Mouse (Mus musculus): ENCODE measurements at regions not wholly inside any gene's neighbourhood (a gene's known extent, or its start where the extent isn't known, plus 50 kb on each side); places are given as distances from the start of the nearest gene placed in this dataset.

DNA sequence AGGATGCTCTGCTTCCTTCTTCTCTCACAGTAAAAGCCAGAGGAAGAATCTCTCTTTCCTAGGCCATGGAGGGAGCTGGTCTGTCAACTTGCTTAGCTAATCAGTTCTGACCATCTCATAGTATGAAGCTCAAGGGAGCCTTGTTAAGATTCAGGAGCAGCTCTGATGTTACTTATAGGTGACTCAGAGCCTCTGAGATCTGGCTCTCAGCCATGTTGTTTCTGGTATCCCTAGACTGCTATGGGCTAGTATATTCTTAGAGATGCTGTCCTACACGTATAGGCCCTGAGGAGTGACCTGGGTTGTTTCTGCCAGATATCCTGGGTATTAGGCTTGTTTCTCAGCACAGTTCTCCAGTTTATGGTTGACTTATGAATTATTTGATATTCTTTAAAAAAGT is 160.9 kb downstream of the 4930564D02Rik start:
- DNase-seq = no peak

DNA sequence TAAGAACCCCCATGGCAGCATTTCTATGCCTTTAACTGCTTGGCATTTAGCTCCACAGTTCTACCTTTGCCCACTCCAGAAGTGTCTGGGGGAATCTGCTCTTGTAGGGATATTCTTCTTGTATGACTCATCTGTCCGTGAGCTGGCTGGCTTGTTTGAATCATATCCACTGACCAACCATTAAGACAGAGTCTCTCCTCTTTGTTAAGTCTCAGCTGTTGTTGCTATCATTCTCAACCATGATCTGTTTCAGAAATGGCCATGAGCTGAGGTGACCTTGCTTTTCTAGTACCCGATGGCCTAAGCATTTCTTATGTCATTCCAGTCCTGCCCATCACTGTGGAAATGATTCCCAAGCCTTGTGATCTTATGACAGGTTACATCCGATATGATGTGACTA is 161.8 kb downstream of the 4930564D02Rik start:
- DNase-seq = no peak

DNA sequence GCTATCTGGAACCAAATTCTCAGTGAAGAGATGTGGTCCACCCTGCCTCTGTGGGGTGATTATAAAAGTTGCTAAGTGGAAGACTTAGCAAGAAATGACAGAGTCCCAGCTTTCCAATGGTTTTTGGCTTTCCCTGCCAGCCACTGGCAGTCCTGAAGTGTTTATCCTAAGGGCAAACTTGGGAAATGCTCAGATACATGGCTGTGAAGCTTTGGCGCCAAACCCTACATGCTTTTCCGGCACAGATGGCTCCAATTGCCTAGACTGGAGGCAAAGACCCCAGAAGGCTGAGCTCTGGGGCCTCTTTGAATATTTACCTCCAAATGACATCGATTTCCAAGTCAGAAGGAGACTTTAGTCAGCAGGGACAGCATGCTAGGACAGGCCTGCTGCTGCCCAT is 174.4 kb downstream of the 4930564D02Rik start:
- DNase-seq = no peak

DNA sequence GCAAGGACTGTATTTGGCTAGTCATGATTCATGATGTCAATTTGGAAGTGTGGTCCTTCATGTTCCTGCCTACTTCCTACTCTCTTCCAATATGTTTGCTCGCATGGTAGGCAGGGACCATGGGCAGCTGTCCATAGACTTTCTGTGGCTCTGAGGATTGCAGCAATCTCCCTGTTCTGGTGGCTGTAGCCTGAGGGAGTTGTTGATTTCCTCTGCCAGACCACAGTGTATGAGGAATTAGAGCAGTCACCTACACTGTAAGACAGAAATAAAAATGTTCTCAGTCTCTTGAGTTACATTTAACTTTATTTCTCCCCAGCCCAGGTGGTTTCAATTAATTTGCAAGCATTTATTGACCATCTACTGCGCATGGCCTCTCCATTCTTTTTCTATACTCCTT is 190.5 kb downstream of the 4930564D02Rik start:
- no peak for DNase-seq

DNA sequence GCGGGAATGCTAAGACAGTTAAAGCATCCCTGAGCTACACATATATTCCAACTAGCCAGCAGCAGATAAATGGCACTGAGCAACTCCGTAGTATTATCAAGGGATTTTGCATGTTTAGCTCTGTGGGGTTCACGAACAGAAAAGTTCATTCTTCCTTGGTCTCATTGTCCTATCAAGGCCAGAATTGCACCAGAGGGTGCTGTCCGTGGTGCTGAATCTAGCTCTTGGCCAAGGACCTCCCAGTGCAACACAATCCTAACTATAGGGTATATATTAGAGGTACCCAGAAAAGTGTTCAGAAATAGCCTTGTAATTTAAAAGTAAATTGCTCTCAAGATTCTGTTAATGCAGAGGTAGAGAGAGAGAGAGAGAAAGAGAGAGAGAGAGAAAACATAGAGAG is 176.9 kb upstream of the Kcnd3 start:
- no peak for DNase-seq

DNA sequence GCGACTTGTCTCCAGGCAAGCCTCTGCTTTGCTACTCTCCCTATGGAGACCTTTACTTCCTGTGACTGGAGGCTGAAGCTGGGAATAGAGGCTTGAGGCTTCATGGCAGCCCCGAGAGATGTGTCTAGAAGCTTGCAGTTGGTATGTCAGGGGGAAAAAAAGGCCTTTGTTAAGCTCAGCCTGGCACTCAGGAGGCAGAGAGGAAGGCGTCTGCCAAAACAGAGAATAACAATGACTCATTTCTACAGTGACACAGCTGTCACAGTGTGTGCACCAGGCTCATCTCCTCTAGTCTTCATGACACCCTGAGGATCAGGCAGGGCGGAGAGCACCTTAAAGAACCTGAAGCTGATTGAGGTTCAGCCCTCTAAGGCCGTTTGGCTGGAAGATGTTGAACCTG is 171.2 kb upstream of the Kcnd3 start:
- DNase-seq = no peak

DNA sequence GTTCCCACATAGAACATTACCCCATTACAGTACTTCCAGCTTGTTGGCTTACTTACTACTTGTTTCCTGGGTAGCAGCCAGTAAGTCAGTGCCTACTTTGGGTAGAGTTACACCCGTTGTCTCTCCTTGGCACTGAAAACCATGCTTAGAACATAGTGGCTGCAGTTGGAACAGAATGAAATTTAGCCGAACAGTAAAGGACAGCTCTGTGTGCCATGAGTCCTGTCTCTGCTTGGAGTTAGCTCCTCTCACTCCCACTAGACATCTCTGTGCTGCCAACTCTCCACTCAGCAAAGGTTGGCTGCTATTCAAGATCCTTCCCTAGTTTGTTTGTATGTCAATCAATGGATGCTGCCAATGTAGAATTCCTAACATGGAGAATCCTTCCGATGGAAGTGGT is 170.4 kb upstream of the Kcnd3 start:
- no peak for DNase-seq

DNA sequence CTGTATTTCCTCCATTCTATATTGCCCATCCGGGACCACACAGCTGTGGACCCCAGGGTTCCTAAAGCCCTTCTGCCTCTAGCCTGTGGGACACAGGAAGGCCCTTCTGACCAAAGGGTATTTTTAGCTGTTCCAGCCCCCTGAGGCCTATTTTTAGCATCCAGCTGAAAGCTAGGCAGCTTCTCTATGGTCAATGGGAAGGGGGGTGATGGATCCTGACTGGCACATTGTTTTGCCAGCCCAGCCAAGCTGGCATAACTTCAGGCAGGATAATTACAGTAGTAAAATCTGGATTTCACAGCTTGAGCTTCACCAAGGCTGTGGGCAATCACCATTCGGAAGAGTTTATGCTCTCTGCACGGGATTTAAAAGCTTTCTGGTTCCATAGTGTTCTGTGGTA is 153.9 kb upstream of the Kcnd3 start:
- DNase-seq = no peak

DNA sequence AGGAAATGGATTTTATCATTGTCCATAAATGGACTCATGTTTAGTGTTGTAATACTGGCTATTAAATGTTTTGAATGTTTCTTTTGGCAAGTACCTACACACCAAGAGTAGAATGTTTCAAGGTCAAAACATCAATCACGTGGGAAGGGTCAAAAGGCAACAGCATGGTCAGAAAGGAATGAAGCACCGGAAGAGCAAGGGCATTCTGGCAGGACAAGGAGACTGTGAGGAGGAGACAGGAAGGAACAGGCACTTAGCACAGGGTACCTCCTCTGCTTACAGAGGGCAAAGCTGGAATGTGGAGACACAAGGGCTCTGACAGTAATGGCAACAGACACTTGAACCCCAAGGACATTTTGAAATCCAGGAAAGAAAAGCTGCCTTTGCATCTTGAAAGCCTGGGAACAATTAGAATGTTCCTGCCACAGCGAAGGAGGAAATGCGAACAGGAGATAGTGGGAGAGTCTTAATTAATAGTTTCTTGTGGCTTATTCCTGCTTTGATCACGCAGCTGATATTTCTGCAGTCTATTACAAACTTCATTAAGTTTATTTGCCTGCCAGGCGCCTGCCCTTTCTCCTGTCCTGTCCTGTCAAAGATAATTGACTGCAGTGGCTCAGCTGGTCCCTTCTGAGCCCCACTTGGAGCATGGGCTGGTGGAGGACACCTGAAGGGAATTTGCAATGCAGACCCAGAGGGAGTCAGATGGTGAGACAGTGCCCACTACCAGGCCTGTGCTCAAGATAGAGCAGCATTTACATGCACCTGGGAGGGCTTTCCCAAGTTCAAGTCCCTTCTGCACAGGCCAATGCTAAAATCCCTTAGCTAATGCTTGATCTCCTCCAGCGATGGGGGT is 151.2 kb upstream of the Kcnd3 start:
- DNase-seq = no peak

DNA sequence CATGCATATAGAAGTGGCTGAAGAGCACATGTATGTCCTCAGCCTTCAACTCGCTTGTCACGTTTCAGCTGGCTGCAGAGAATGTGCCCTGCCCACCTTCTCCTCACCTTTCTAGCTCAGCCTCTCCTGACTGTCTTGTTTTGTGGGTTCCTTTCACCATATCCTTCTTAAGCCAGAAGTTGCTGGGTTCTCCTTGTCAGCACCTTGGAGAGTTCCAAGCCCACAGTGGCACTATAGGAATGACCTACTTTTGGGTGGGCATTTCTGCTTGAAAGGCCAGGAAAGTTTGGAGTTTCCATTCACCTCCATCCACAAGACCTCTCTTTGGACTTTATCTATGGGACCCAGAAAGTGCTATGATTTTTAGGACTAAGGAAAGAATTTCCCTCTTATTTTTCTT is 144.5 kb upstream of the Kcnd3 start:
- DNase-seq = no peak

DNA sequence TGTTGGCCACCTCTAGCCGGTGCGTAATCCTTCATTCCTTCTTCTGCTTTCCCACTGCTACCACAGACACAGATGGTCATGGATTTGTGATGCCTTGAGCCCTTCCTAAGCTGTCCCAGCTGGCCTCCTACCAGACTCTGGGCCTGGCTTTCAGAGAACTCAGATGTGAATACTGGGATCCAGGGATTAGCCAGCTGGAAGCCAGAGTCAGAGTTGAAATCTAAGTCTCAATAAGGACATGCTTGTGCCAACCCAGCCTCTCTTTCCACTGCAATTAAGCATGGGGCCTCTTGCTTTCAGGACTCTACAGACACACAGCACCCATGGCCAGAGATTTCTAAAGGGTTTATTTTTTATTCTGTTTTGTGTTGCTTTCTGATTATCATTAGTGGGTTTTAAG is 143.1 kb upstream of the Kcnd3 start:
- no peak for DNase-seq

DNA sequence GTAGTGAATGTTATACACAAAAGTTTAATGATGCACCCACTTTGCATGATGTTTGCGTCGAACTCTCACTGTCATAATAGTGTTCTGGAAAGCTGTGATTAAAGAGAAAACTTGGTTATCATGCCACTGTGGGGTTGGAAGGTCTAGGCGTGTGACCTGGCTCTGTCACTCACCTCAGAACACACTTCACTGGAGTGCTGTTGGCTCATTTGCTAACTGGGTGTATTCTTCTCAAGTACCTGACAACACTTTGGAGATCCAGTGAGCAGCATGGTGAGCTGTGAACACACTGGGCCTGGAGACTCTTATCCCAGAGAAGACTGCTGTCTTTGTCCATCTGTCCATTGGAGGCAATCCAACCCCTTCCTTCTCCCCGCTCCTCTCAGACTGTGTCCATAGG is 98.9 kb upstream of the Kcnd3 start:
- no peak for DNase-seq

DNA sequence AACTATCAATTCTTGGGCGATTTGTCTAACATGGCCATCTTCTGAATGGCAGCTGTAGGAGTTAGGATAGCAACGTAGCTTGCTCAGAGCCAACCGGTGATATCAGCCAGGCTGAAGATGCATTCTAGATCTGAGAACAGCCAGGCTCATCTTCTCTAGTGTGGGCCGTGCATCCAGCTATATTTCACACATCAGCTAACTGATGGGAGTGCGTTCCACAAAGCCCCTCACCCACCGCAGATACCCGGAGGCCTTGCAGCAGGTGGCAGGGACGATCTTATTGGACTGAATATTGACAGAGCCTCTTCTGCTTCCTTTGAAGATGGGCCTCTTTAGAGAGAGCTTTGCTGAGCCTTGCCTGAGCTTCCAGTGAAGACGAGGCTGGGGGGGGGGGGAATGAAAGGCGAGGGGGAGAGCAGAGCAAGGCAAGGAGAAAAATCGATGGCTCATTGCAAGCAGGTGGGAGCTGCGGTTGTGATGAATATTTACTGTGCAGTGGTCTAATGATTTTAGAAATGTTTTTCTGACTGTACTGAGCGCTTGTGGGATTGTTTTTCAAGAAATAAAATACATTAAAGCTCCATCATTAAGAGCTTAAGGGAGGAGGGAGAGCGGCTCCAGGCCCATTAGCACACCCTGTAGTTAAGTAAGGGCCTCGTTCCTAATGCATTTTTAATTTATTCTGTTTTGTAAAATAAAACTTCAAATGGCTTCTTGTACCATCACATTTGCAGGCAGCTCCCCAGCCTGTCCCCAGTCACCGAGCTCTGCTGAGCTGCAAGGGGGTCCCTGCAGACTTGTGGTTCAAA is 97.8 kb upstream of the Kcnd3 start:
- DNase-seq = no peak

DNA sequence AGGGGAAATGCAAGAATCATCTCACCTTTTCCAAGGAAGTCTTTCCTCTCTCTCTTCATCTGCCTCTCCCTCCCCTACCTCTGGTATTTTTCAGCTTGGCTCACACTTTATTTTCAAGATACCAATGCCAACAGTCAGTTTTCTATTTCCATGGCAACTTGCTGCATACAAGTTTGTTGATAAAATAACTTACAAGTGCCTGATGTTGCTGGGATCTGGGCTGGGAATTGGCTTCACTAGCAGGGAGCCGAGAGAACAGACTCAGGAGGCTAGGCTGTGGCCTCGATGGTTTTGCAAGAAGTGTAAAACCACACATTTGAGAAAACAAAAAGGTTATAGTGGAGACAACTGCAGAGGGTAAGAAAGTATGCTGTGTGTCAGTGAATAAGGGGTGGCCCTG is 94.6 kb upstream of the Kcnd3 start:
- DNase-seq = no peak

DNA sequence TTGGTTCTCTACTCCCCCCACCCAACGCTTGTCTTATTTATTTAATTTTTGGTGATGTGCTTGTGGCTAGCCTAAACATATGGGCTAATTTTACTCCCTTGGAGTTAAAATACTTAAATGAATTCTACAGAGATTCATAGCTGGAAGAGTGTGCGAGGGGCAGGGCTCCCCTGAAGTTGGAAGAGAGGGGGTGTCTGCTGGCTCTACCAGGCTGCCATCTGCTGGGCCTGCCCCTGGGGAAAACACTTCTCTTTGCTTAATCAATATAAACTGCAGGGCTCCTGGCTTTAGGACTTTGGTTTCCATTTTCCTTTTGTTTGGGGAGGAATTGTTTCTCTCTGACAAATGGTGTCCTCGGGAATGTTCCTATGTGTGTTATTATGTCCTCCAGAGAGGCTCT is 92.5 kb upstream of the Kcnd3 start:
- no peak for DNase-seq

DNA sequence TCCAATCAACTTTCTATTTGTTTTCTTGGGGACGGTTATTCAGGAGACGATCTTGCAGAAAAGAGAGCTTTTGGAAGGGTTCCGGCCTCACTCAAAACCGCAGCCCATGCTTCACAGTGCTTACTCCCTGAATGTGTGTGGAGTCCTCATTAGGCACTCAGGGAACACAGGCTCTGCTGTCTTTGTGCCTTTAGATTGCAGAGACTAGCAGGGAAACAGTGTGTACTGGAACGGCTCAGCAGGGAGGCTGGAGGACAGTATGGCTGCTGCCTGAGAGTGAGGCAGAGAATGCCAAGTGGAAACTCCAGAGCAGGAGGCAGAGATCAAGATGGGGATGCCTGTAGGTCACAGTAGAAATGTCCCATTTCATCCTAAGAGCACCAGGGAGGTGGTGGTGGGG is 87.4 kb upstream of the Kcnd3 start:
- no peak for DNase-seq

DNA sequence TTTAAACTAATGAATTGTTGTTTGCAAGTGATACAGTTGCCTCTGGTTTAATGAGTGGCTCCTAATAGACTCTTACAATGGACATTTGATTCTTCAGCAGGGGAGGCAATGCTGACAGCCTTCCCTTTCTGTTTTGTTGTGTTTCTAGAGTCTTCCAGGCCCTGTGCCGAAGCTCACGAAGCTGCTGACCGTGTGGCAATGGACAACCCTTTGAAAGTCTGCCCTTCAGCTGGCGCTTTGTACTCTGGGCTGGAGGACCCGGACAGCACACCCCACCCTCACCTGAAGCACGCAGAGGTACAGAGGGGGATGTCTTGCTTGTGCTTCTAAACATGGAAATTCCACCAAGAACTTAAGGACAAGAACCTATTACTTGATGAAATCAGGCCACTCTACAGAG is 85.3 kb upstream of the Kcnd3 start:
- no peak for DNase-seq

DNA sequence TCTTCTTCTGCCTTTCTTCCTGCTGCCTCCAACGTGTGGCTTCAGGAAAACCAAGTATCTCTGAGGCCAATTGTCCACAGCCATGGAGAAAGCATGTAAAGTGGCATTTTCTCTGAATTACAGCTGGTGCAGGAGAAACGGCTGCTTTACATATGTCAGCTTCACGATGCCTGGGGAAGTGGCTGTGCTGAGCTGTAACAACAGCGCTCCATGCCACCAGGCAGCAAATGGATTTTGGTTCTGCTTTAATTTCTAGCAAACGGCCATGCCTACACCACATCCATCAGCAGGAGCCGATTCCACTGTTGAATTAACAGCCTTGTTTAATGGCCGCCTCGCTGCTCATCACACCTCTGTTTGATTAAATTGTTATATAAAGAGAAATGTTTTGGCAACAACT is 84.2 kb upstream of the Kcnd3 start:
- DNase-seq = no peak

DNA sequence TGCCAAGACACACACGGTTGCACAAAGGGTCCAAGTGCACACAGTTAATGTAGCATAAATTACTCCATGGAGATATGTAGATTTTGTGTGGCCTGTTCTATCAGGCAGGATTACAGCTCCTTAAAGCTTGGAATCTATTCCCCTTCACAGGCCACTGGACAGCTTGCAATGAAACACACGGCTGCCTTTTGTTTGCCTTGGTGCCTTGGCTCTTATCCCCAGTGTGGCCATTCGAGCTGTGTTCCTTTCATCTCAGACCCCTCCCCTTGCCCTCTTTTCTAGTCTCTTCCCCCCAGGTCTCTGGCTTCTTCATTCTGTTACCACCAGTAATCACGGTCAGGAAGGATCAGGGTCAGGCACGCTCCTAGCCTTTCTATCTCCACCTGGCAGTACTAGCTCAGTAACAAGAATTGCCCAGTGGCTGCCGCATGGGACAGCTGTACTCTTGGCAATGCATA is 79.7 kb upstream of the Kcnd3 start:
- DNase-seq = no peak

DNA sequence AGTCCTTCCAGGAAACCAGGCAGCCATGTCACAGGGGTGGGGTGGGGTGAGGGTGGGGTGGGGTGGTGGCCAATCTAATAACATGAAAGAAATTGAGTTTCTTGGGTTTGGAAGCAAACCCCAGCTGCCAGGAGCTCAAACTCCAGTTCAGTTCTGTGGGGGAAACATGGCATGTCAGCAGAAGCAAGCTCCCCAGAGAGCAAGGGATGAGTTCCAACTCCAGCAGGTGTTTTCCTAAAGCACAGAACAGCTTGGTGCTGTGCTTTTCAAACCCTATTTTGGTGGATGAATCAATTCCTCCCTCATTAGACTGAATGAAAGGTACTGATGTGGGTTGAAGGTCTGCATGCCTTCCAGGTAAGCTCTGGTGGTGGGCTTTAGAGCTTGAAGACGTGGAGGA is 77.8 kb upstream of the Kcnd3 start:
- DNase-seq = no peak

DNA sequence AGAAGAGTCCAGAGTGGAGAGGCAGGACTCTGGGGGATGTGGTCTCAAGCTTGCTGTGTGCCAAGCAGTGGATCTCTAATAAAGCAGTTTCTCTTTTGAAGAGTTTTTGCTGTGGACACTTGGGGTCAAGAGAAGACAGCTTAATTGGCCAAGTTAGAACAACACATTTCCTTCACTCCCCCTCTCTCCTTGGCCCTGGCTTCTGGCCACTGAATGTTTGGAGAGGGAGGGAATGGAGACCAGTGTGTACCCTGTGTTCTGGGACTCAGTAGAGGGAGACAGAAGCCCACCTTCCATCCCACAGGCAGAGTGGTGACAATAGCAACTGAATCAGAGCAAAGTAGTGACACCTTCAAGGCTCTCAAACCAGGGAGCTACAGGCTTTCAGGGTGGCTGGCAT is 77.3 kb upstream of the Kcnd3 start:
- no peak for DNase-seq

DNA sequence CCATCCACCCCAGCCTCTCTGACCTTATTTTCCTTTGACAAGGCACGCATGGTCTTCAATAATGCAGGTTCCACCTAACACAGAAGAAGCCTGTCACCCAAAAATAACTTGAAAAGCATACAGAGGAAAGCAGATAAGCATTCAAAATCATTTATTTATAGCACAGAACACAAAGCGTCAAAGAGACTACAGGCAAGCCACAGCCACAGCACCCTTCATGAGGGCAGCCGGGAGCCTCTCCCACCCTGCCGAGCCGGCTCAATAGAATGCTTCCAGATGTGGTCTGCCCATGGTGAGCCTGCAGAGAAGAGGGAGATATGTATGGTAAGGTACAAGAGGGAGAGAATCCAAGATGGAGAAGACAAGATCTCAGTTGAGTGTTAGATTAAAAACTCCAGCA is 76.7 kb upstream of the Kcnd3 start:
- no peak for DNase-seq

DNA sequence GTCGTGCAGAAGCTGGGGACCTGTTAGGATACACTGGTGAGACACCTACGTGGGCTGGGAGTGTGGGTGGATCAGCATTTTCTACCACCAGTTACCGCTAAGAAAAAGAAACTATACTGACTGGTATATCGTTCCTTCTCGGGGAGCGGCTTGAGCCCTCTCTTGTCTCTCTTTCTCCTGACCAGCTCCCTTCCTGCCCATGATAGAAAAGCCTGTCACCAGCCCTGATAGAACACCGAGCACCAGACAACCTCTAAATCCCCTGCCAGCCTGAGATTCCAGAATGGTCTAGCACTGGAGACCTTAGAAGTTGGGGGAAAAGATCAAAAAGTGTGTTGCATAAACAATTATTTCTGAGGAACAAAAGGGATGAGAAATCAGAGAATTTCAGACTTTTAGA is 76.3 kb upstream of the Kcnd3 start:
- DNase-seq = no peak

DNA sequence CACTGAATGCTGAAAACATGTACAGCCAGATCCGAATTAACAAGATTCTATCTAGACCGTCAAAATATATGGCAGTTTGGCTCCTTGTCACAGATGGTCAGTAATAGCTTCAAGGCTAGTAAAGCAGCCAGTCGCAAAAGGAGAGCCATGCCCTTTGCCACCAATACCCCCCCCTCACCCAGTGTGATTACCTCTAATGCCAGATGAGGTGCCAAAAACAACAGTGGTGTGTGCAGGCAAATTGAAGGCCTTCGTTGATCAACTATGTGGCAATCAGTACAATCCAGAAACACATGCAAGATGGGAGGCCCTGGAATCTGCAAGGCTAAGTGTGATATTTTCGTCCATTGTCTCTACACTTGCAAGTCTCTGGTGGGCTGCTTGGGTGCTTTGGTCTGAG is 75.8 kb upstream of the Kcnd3 start:
- no peak for DNase-seq

Measured in thymus, adult 18-20 months (tissue).